Mouse (Mus musculus): ENCODE measurements at regions not wholly inside any gene's neighbourhood (a gene's known extent, or its start where the extent isn't known, plus 50 kb on each side); places are given as distances from the start of the nearest gene placed in this dataset.

GRCm38 (mm10) chr10:118628000-118628399 is 187.2 kb downstream of the Ifng start:
- DNase-seq = no peak

DNA sequence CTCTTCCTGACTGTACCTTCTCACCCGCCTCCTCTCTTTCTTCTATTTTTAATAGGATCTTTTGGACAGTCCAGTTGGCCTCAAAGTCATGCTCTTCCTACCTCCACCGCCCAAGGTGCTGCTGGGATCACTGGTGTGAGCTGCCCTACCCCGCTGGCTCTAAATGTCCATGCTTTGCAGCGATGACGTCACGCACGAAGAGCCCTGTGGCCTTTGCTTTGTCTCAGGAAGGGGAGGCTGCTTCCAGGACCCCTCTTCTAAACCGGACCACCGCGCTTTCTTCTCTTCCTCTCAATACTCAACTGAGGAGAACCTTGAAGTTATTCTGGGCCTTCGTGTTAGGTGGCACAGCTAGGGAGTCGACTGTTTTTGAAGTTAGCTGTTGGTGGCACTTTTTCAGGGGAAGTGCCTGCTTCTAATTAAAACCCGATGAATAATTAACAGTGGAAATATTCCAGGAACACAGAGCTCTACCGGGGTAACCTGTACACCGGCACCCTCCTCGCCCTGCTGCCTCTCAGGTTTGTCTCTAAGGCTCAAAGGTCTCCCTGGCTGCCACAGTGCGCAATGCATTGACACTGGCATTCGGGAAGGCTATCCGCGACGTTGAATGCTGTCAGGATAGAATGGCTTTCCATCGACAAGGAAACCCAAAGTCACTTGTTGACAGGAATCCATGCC is 188.7 kb downstream of the Ifng start:
- no peak for DNase-seq

DNA sequence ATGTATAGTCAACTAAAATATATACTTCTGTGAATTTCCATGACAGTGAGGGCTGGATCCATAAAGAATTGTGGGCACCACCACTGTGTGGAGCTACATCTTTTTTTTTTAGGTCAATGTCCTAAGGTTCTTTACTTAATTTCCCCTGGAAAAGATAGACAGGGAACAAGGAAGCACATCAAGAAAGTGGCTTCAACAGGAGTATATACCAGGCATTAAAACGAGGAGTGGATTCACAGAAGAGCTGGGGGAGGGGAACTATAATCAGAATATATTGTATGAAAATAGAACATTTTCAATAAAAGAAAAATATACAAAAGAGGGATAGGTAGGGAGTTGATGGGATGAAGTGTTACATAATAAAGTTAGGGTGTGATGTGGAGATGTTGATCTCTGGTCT is 190.9 kb downstream of the Ifng start:
- DNase-seq = no peak

DNA sequence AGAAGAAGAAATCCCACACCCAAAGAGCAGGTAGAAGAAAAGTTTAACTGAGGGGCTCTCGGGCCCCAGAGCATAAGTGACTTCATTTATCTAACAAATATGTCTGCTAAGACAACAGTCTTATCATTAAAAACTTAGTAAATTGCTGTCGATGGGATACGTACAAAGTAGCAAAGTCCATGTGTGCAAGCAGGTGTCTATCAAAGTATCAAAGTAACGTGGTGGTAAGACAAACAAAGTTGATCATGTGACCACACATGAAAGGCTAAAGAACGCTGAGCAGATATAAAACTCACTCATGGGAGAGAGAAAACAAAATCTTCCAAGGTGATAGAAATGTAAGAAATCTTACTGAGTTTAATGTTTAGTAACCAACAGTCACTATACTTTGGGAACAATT is 191.3 kb downstream of the Ifng start:
- DNase-seq = no peak

DNA sequence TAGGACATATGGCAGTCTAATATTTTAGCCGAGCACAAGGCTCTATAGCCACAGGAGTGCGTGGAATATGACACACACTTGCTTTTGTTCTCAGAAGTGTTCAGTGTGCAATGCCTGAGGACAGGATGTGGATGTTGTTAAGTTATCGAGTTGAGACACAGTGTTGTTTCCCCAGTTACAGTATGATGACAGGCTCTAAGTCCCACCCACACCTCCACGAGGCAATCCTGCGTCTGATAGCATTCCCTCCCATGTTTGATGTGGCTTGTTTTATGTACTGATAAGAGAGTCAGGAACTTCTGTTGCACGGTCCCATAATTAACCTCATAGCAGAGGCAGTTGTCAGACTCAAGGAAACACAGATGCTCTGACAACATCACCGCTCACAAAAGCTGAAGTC is 192.6 kb downstream of the Ifng start:
- DNase-seq = peak; percentile 55

GRCm38 (mm10) chr10:118639097-118639496 is 198.3 kb downstream of the Ifng start:
- no peak for DNase-seq

DNA sequence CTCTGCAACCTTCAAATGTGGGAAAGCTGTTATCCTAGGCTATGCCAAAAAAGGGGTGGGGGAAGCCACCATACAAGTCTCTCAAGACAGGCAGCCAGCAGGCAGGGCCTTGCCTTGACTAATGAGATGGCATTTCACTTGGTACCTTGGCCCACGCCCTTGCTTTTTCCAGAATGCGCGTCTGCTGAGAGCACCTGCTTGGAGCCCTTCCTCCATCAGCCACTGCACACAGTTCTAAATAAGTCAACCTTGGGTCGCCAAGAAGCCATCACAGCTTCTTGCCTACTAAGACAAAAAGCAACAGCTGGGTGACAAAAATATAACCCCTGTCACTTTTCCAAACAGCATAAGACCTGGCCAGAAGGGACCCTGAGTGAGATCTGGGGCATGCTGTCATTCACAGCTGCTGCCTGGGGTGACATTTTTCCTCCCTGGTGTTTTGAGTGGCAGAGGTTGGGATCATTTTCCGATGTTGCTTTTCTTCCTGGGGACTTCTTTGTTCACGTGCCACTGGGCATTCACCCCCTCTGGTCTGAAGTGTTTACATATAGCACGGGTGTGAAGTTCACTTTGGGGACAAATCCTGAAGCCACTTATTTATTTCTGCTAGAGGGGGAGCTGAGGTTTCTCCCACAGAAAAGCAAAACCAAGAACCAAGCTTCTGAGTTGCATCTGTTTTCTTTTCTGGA is 199.4 kb downstream of the Ifng start:
- DNase-seq = no peak

GRCm38 (mm10) chr10:118640810-118641427 is 200.1 kb downstream of the Ifng start:
- DNase-seq = peak; percentile 21

DNA sequence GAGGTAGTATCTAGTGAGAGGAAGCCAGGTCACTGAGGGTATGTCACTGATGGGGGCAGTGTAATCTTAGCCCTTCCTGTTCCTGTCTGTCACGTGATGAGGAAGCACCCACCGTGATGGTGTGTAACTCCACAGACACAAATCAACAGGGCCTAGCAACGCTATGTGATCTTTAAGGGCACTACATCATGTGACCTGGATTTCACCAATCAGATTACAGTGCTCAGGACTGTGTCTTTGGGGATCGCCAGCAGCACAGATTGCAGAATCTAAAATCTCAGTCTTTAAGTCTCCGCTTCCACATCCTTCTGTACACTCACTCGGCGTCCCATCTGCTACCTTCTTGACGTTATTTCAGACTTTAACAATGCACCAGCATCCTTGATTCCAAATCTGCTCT is 202.8 kb downstream of the Ifng start:
- DNase-seq = no peak

- no peak for DNase-seq
Measured at GRCm38 (mm10) chr10:118648111-118648510, 207.3 kb downstream of the Ifng start.

DNA sequence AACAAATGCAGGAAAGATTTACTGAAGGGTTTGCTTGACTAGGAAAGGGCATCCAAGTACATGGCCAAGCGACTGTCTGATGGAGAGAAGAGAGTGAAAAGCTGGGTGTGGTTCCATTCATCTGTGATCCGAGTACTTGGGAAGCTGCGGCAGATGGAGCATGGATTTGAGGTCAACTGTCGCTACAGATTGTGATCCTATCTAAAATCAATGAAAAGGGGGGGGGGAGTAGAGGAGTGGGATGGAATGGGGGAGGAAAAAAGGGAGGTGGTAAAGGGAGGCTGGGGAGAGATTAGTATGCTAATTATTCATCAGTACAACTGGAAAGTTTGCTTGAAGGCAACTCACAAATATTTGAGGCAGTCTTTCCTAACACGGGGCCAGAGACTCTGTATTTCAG is 213.4 kb downstream of the Dyrk2 start:
- no peak for DNase-seq

GRCm38 (mm10) chr10:118666009-118666408 is 204.0 kb downstream of the Dyrk2 start:
- no peak for DNase-seq

- no peak for DNase-seq
Measured at GRCm38 (mm10) chr10:118675816-118676465, 194.1 kb downstream of the Dyrk2 start.

GRCm38 (mm10) chr10:118678750-118679418 is 191.1 kb downstream of the Dyrk2 start:
- no peak for DNase-seq

DNA sequence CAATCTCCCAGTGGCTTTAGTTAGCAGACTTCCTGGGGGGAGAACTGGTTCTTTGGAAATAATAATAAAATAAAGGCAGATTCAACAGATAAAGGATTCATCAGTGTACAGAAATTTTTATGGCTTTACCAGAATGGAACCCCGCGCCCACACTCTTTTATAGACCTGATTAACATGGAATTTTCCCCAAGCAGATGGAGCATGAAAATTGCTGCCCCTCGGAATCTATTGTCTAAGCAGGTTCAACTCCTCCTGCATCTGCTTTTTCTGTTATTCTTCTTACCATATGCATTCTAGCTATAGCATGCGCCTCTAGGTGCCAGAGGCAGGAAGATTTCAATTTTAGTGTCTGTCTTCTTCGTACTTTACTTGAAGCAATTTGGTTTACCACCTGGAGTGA is 190.5 kb downstream of the Dyrk2 start:
- DNase-seq = no peak

- no peak for DNase-seq
Measured at GRCm38 (mm10) chr10:118680896-118681295, 189.1 kb downstream of the Dyrk2 start.

DNA sequence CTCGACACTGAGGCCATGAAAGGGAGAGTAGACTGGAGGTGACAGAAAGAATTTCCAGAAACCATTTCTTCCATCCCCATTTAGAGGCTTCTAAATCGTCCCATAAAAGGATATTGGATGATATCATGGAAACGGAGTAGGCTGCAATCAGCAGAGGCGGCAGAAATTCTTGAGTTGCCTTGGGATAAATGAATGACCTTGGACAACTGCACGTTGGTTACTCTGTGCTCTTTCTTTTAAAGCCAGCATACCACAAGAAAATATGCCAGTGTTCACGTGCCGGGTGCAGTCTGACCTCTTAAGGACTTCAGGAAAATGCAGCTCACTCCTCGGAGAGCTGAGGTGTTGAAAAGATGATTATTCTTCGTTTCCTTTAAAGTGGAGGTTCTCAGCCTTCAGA is 186.7 kb downstream of the Dyrk2 start:
- DNase-seq = no peak

GRCm38 (mm10) chr10:118699292-118699691 is 170.7 kb downstream of the Dyrk2 start:
- no peak for DNase-seq

DNA sequence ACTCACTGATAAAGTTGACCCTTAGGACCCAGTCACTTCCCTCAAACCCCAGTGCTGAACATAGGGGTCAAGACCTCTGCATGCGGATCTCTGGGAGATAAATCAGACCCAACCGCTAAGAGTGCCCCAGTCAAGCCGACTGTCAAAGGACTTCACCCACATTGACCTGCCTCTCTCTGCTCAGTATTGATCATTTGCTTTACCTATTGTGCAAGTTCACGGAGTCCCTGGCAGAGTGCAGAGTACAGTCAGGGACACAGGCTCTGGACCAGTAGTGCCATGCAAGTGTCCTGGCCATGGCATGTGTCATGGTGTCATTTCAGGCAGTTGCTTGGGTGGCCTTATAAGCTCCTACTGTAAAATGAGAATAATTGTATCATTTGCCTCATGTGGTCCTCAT is 169.9 kb downstream of the Dyrk2 start:
- peak; percentile 30 for DNase-seq

GRCm38 (mm10) chr10:118706020-118706419 is 164.0 kb downstream of the Dyrk2 start:
- no peak for DNase-seq

GRCm38 (mm10) chr10:118709718-118710117 is 160.3 kb downstream of the Dyrk2 start:
- DNase-seq = no peak

GRCm38 (mm10) chr10:118711529-118711928 is 158.5 kb downstream of the Dyrk2 start:
- DNase-seq = no peak

DNA sequence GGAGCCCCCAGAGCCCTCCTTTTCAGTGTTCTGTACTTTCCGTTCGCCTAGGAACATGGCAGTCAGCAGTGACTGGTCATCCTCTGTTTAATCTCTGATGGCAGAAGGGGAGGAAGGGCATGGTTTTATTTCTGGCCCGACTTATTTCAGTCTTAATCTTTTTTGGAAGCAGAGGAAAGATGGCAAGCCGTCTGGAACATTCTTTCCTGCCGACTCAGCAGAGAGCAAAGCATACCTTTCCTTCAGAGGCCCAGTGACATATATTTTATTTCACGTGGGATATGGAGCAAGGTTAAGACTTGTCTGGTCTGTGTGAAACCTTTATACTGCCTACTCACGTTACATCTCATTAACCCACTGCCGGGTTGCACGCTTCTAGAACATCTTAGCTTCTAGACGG is 158.1 kb downstream of the Dyrk2 start:
- DNase-seq = no peak
